Mouse (Mus musculus) kidney, postnatal 36 days (tissue): Measurements from ENCODE around the gene Iqcd.

Source experiments
- DNase-seq, 2 experiments: peaks; one replicate each; pipeline ENCODE4 v3.0.0; 2021 to 2022; ENCODE audit warnings: mixed read lengths in 2 of 2

Gene Iqcd

GRCm38 (mm10) chr5:120631128-120631527 is 42.3 kb downstream of the Iqcd start:
- DNase-seq = no peak

- DNase-seq = no peak
Measured at GRCm38 (mm10) chr5:120631892-120632291, 43.1 kb downstream of the Iqcd start.

- DNase-seq = no peak
Measured at GRCm38 (mm10) chr5:120634131-120634530, 45.3 kb downstream of the Iqcd start, which contains the start of gene Cfap73. TSS of gene Cfap73 (minus strand) at chr5:120634235.

GRCm38 (mm10) chr5:120634860-120635259 is 46.0 kb downstream of the Iqcd start:
- DNase-seq = no peak

GRCm38 (mm10) chr5:120635633-120636032 is 46.8 kb downstream of the Iqcd start:
- DNase-seq = no peak

GRCm38 (mm10) chr5:120640094-120640493 is 51.3 kb downstream of the Iqcd start:
- DNase-seq = no peak

GRCm38 (mm10) chr5:120643365-120644085 is 54.7 kb downstream of the Iqcd start:
- DNase-seq = peak; percentile 42 to 65

GRCm38 (mm10) chr5:120644227-120644626 is 55.4 kb downstream of the Iqcd start:
- no peak for DNase-seq

- DNase-seq = peak; percentile 82
Measured at GRCm38 (mm10) chr5:120645851-120646250, 57.0 kb downstream of the Iqcd start.

- DNase-seq = no peak
Measured at GRCm38 (mm10) chr5:120647361-120647760, 58.5 kb downstream of the Iqcd start.

GRCm38 (mm10) chr5:120647814-120648491 is 59.1 kb downstream of the Iqcd start:
- peak; percentile 21 to 26 for DNase-seq

GRCm38 (mm10) chr5:120648569-120649373 is 60.0 kb downstream of the Iqcd start, which contains the start of gene Rasal1:
TSS of gene Rasal1 (plus strand) at chr5:120648812.
- peak; percentile 13 to 61 for DNase-seq

GRCm38 (mm10) chr5:120649374-120649933 is 60.6 kb downstream of the Iqcd start:
- DNase-seq = no peak

GRCm38 (mm10) chr5:120649938-120650337 is 61.1 kb downstream of the Iqcd start:
- DNase-seq = no peak

GRCm38 (mm10) chr5:120651230-120651629 is 62.4 kb downstream of the Iqcd start:
- DNase-seq = no peak

- no peak for DNase-seq
Measured at GRCm38 (mm10) chr5:120652915-120653701, 64.3 kb downstream of the Iqcd start.

GRCm38 (mm10) chr5:120653873-120654272 is 65.1 kb downstream of the Iqcd start:
- no peak for DNase-seq

GRCm38 (mm10) chr5:120656281-120656751 is 67.5 kb downstream of the Iqcd start:
- no peak for DNase-seq
